Mouse (Mus musculus) lung, postnatal 14 days (tissue): ENCODE measurements around the gene Ndufa13.

Experiments used
- DNase-seq: peaks from one replicate; pipeline ENCODE4 v3.0.0; 2021

The Ndufa13 gene

GRCm38 (mm10) chr8:69906260-69906659 lies 3.9 kb upstream of the Ndufa13 start:
- DNase-seq, result no peak

- no peak for DNase-seq
Measured at GRCm38 (mm10) chr8:69904096-69904495, 1.7 kb upstream of the Ndufa13 start.

- peak; percentile 99 for DNase-seq
Measured at GRCm38 (mm10) chr8:69903063-69903542, 745 bp upstream of the Ndufa13 start.

- peak; percentile 99 for DNase-seq
Measured at GRCm38 (mm10) chr8:69901484-69902162, 735 bp downstream of the Ndufa13 start.

GRCm38 (mm10) chr8:69900895-69901451 lies 1.4 kb downstream of the Ndufa13 start:
- no peak for DNase-seq

GRCm38 (mm10) chr8:69899876-69900275 lies 2.5 kb downstream of the Ndufa13 start:
- no peak for DNase-seq

- no peak for DNase-seq
Measured at GRCm38 (mm10) chr8:69897857-69898256, 4.5 kb downstream of the Ndufa13 start.

GRCm38 (mm10) chr8:69895772-69896451 lies 6.4 kb downstream of the Ndufa13 start:
- DNase-seq, result no peak

GRCm38 (mm10) chr8:69894836-69895332 lies 7.5 kb downstream of the Ndufa13 start:
- DNase-seq, result no peak

GRCm38 (mm10) chr8:69893863-69894262 lies 8.5 kb downstream of the Ndufa13 start:
- DNase-seq, result peak; percentile 60

GRCm38 (mm10) chr8:69890813-69891241 lies 11.5 kb downstream of the Ndufa13 start:
- DNase-seq, result peak; percentile 63

GRCm38 (mm10) chr8:69888902-69889301 lies 13.5 kb downstream of the Ndufa13 start:
- DNase-seq, result no peak

GRCm38 (mm10) chr8:69888244-69888866 lies 14.0 kb downstream of the Ndufa13 start:
- peak; percentile 30 for DNase-seq

- DNase-seq, result peak; percentile 29
Measured at GRCm38 (mm10) chr8:69887289-69888243, 14.8 kb downstream of the Ndufa13 start, which contains the start of gene Cilp2. Gene Cilp2 (minus strand): TSS chr8:69887687.

GRCm38 (mm10) chr8:69884141-69884540 lies 18.2 kb downstream of the Ndufa13 start:
- no peak for DNase-seq

GRCm38 (mm10) chr8:69882833-69883600 lies 19.3 kb downstream of the Ndufa13 start:
- DNase-seq, result no peak

- DNase-seq, result peak; percentile 61
Measured at GRCm38 (mm10) chr8:69882021-69882756, 20.2 kb downstream of the Ndufa13 start.

- no peak for DNase-seq
Measured at GRCm38 (mm10) chr8:69881261-69881865, 21.0 kb downstream of the Ndufa13 start.

- DNase-seq, result no peak
Measured at GRCm38 (mm10) chr8:69880841-69881240, 21.5 kb downstream of the Ndufa13 start.

GRCm38 (mm10) chr8:69879678-69880077 lies 22.7 kb downstream of the Ndufa13 start:
- DNase-seq, result no peak
